In the genomic region with DNA sequence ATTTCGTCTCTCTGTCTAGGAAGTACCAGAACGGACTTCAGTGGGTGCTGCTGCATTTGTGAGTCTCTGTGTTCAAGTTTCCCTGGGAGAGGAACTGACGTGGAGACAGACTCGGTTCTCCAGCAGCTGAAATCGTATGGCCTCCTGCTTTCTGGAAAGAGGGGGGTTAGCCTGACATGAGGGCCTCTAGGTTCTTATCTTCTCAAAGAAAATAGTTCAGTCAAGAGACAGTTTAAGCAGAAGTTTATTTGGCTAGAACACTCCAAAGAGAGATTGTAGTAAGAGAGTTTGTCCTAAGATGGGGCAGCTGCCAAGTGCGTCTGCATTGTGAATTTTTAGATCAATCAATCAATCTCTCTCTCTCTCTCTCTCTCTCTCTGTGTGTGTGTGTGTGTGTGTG, we compare ENCODE assay signal across 16 mouse cellular contexts.
"Had no signal": no experiment of that assay in that cellular context is flagged by ENCODE, and none has a peak within 500 bp of the region (broad histone marks: within the 10 kb centered on the region; RNA-seq: fewer than 3 reads in every experiment).

No protein-coding gene starts in this region.

- H3K27me3 ChIP-seq: neural tube, embryonic 13.5 days; neural tube, embryonic 15.5 days; stomach, embryonic 15.5 days had no signal

- H3K9me3 ChIP-seq: neural tube, embryonic 13.5 days; neural tube, embryonic 15.5 days; stomach, embryonic 15.5 days had no signal

- H3K4me3 ChIP-seq: neural tube, embryonic 13.5 days; neural tube, embryonic 15.5 days; stomach, embryonic 15.5 days had no signal

- DNase-seq: retina, postnatal 1 day; right cerebral cortex, adult 18-20 months; right cerebral cortex, postnatal 14 days; right cerebral cortex, postnatal 25 days; right cerebral cortex, postnatal 4 days; spleen, adult 18-20 months; thymus, adult 18-20 months; thymus, adult 2 months; thymus, postnatal 14 days; thymus, postnatal 25 days; thymus, postnatal 36 days; thymus, postnatal 4 days had no signal

- H3K4me2 ChIP-seq: neural tube, embryonic 13.5 days; neural tube, embryonic 15.5 days; stomach, embryonic 15.5 days had no signal

- H3K36me3 ChIP-seq: neural tube, embryonic 13.5 days; neural tube, embryonic 15.5 days; stomach, embryonic 15.5 days had no signal

- H3K9ac ChIP-seq: neural tube, embryonic 13.5 days; neural tube, embryonic 15.5 days; stomach, embryonic 15.5 days had no signal

- H3K4me1 ChIP-seq: stomach, embryonic 15.5 days had no signal

- H3K27ac ChIP-seq: neural tube, embryonic 13.5 days; neural tube, embryonic 15.5 days; stomach, embryonic 15.5 days; stomach, postnatal 0 days had no signal
